Mouse (Mus musculus) hindbrain, embryonic 16.5 days (tissue): ENCODE measurements around the gene Thap12. TPM values are rescaled to one million over a fixed set of nuclear protein-coding genes. Genes with fewer than 3 reads are reported as not detected.

Experiments used
- ATAC-seq: fragments of 200-750 bp; cut with Nextera tagmentation; 2 replicates; pipeline ENCODE4 v1.8.0; 2017; ENCODE audit warnings: moderate TSS enrichment, moderate library complexity
- H3K27ac ChIP-seq: fragments of 300-500 bp; sonication (generic); 2 replicates; pipeline ENCODE4 v1.5.1; 2014; ENCODE audit warnings: low read depth, mild to moderate bottlenecking, control low read depth, low read length, moderate library complexity
- H3K27me3 ChIP-seq: fragments of 300-500 bp; sonication (generic); replicated peaks from 2 replicates; pipeline ENCODE4 v1.6.1; 2014; ENCODE audit warnings: low read length; ENCODE audit not compliant: control insufficient read depth, insufficient read depth
- H3K36me3 ChIP-seq: fragments of 300-500 bp; sonication (generic); 2 replicates; pipeline ENCODE4 v1.6.1; 2014; ENCODE audit warnings: mild to moderate bottlenecking, low read length, moderate library complexity, mixed read lengths; ENCODE audit not compliant: control insufficient read depth, insufficient read depth
- H3K4me1 ChIP-seq: fragments of 300-500 bp; sonication (generic); 2 replicates; pipeline ENCODE4 v1.6.1; 2014; ENCODE audit warnings: low read depth, low read length; ENCODE audit not compliant: control insufficient read depth, insufficient read depth
- H3K4me2 ChIP-seq: fragments of 300-500 bp; sonication (generic); 2 replicates; pipeline ENCODE4 v1.6.1; 2014; ENCODE audit warnings: mild to moderate bottlenecking, low read length, control low read depth, moderate library complexity
- H3K4me3 ChIP-seq: fragments of 300-500 bp; sonication (generic); 2 replicates; pipeline ENCODE4 v1.5.1; 2014; ENCODE audit warnings: mild to moderate bottlenecking, low read length, control low read depth, moderate library complexity
- H3K9ac ChIP-seq: fragments of 300-500 bp; sonication (generic); 2 replicates; pipeline ENCODE4 v1.6.1; 2014; ENCODE audit warnings: low read depth, mild to moderate bottlenecking, control low read depth, low read length, moderate library complexity
- H3K9me3 ChIP-seq: fragments of 300-500 bp; sonication (generic); 2 replicates; pipeline ENCODE4 v1.6.1; 2014; ENCODE audit warnings: mild to moderate bottlenecking, low read length, moderate library complexity; ENCODE audit not compliant: control insufficient read depth
- WGBS: fragments of 180-500 bp; shearing (Covaris S2); extraction: QIAGEN DNeasy Blood & Tissue Kit; methylation state at CpG from one replicate; pipeline ENCODE4 v1.1.7; 2014; 5-methylcytosine and 5-hydroxymethylcytosine counted together
- polyA plus RNA-seq: library from polyadenylated mRNA; unstranded; fragments of >200 nt; fragmentation: Nextera tagmentation; extraction: Ambion mirVana; gene quantifications from 2 replicates; pipeline ENCODE4 v1.2.1, GENCODE M21; 2015

The Thap12 gene
- polyA plus RNA-seq, 1 experiment from 2014 or later: 40.2 TPM

- Histone ChIP-seq H3K4me3 (no peak overlapping the region), H3K36me3 (no peaks in the 10 kb centered on the region), H3K27ac (no peak overlapping the region), H3K4me1 (no peaks in the 10 kb centered on the region), H3K4me2 (no peak overlapping the region), H3K27me3 (no peaks in the 10 kb centered on the region), H3K9ac (no peak overlapping the region), H3K9me3 (no peaks in the 10 kb centered on the region)
- WGBS: 44% methylated on average over 24 of the region's 24 CpGs
- no peak for ATAC-seq
Measured at GRCm38 (mm10) chr7:98692761-98693546, 9.9 kb upstream of the Thap12 start.

- no peaks in the 10 kb centered on the region for H3K27me3 ChIP-seq
- H3K9me3 ChIP-seq: no peaks in the 10 kb centered on the region
- no peak overlapping the region for H3K4me2 ChIP-seq
- H3K4me1 ChIP-seq: no peaks in the 10 kb centered on the region
- H3K36me3 ChIP-seq: no peaks in the 10 kb centered on the region
- no peak overlapping the region for H3K27ac ChIP-seq
- 73% methylated on average over 5 of the region's 5 CpGs for WGBS
- ATAC-seq: no peak
- H3K4me3 ChIP-seq: no peak overlapping the region
- H3K9ac ChIP-seq: no peak overlapping the region
Measured at GRCm38 (mm10) chr7:98694046-98694445, 8.9 kb upstream of the Thap12 start.

- no peak overlapping the region for H3K9ac ChIP-seq
- H3K9me3 ChIP-seq: no peaks in the 10 kb centered on the region
- peaks cover 7% of the 10 kb centered on the region for H3K4me1 ChIP-seq
- 11% methylated on average over 2 of the region's 2 CpGs for WGBS
- no peak for ATAC-seq
- no peaks in the 10 kb centered on the region for H3K36me3 ChIP-seq
- no peak overlapping the region for H3K27ac ChIP-seq
- no peak overlapping the region for H3K4me3 ChIP-seq
- H3K4me2 ChIP-seq: no peak overlapping the region
- no peaks in the 10 kb centered on the region for H3K27me3 ChIP-seq
Measured at GRCm38 (mm10) chr7:98697496-98697895, 5.4 kb upstream of the Thap12 start.

GRCm38 (mm10) chr7:98698041-98698440, 4.9 kb upstream of the Thap12 start:
- WGBS: 65% methylated on average over 5 of the region's 5 CpGs
- ATAC-seq: no peak

GRCm38 (mm10) chr7:98698590-98698989, 4.3 kb upstream of the Thap12 start:
- peaks cover 7% of the 10 kb centered on the region for H3K4me1 ChIP-seq
- no peak overlapping the region for H3K9ac ChIP-seq
- H3K4me2 ChIP-seq: no peak overlapping the region
- no peaks in the 10 kb centered on the region for H3K36me3 ChIP-seq
- no peak overlapping the region for H3K4me3 ChIP-seq
- H3K9me3 ChIP-seq: no peaks in the 10 kb centered on the region
- no peaks in the 10 kb centered on the region for H3K27me3 ChIP-seq
- WGBS: 91% methylated on average over 4 of the region's 4 CpGs
- no peak overlapping the region for H3K27ac ChIP-seq
- ATAC-seq: no peak

More at GRCm38 (mm10) chr7:98698041-98698440, 4.9 kb upstream of the Thap12 start:
- Histone ChIP-seq H3K9ac (no peak overlapping the region), H3K9me3 (no peaks in the 10 kb centered on the region), H3K4me3 (no peak overlapping the region), H3K4me2 (no peak overlapping the region), H3K36me3 (no peaks in the 10 kb centered on the region), H3K27me3 (no peaks in the 10 kb centered on the region), H3K4me1 (peaks cover 7% of the 10 kb centered on the region), H3K27ac (no peak overlapping the region)

- no peak for ATAC-seq
- Histone ChIP-seq H3K36me3 (no peaks in the 10 kb centered on the region), H3K4me3 (peak overlapping the region; percentile 87), H3K27ac (no peak overlapping the region), H3K4me1 (peaks cover 26% of the 10 kb centered on the region), H3K9me3 (no peaks in the 10 kb centered on the region), H3K27me3 (no peaks in the 10 kb centered on the region), H3K4me2 (peak overlapping the region; percentile 83), H3K9ac (no peak overlapping the region)
- 51% methylated on average over 7 of the region's 7 CpGs for WGBS
Measured at GRCm38 (mm10) chr7:98701771-98702170, 1.1 kb upstream of the Thap12 start.

- Histone ChIP-seq H3K4me1 (peaks cover 26% of the 10 kb centered on the region), H3K4me3 (peak overlapping the region; percentile 87), H3K9me3 (no peaks in the 10 kb centered on the region), H3K36me3 (no peaks in the 10 kb centered on the region), H3K27me3 (no peaks in the 10 kb centered on the region), H3K4me2 (peak overlapping the region; percentile 55), H3K27ac (peak overlapping the region; percentile 85), H3K9ac (peak overlapping the region; percentile 88)
- WGBS: under 1% methylated on average over 30 of the region's 38 CpGs
- no peak for ATAC-seq
Measured at GRCm38 (mm10) chr7:98703365-98703881, 520 bp downstream of the Thap12 start.

- no peak for ATAC-seq
- peak overlapping the region; percentile 43 for H3K9ac ChIP-seq
- H3K27ac ChIP-seq: no peak overlapping the region
- peak overlapping the region; percentile 55 for H3K4me2 ChIP-seq
- 61% methylated on average over 5 of the region's 5 CpGs for WGBS
- no peaks in the 10 kb centered on the region for H3K36me3 ChIP-seq
- H3K4me1 ChIP-seq: peaks cover 26% of the 10 kb centered on the region
- no peaks in the 10 kb centered on the region for H3K9me3 ChIP-seq
- peak overlapping the region; percentile 87 for H3K4me3 ChIP-seq
- no peaks in the 10 kb centered on the region for H3K27me3 ChIP-seq
Measured at GRCm38 (mm10) chr7:98704276-98704675, 1.4 kb downstream of the Thap12 start.

GRCm38 (mm10) chr7:98713661-98714060, 10.8 kb downstream of the Thap12 start:
- peaks cover 37% of the 10 kb centered on the region for H3K36me3 ChIP-seq
- H3K4me1 ChIP-seq: no peaks in the 10 kb centered on the region
- no peak overlapping the region for H3K9ac ChIP-seq
- no peak overlapping the region for H3K27ac ChIP-seq
- no peak overlapping the region for H3K4me2 ChIP-seq
- H3K9me3 ChIP-seq: no peaks in the 10 kb centered on the region
- ATAC-seq: no peak
- 92% methylated on average over 3 of the region's 3 CpGs for WGBS
- no peaks in the 10 kb centered on the region for H3K27me3 ChIP-seq
- no peak overlapping the region for H3K4me3 ChIP-seq
